Mouse (Mus musculus): ENCODE data around the gene Cyb5r3. TPM values are rescaled to one million over a fixed set of nuclear protein-coding genes. Genes with fewer than 3 reads are reported as not detected.

Cyb5r3 gene
- polyA plus RNA-seq, 1 experiment from 2014 or later: 175 TPM

GRCm38 (mm10) chr15:83158587-83159160 lies 13.7 kb downstream of the Cyb5r3 start:
- Histone ChIP-seq H3K4me1 (ENCODE audit: control insufficient read depth, insufficient read depth, low read length) (no peaks in the 10 kb centered on the region), H3K27ac (ENCODE audit: low read depth, low read length) (no peak overlapping the region), H3K9ac (ENCODE audit: low read depth, low read length) (no peak overlapping the region), H3K4me3 (ENCODE audit: low read length) (no peak overlapping the region), H3K4me2 (replicated peaks; ENCODE audit: low read depth, low read length) (no peak overlapping the region), H3K36me3 (ENCODE audit: control insufficient read depth, insufficient read depth, low read length) (peaks cover 52% of the 10 kb centered on the region), H3K27me3 (ENCODE audit: control insufficient read depth, insufficient read depth, low read length) (no peaks in the 10 kb centered on the region), H3K9me3 (ENCODE audit: control insufficient read depth, low read length) (no peaks in the 10 kb centered on the region)
- no peak for ATAC-seq (ENCODE audit: low FRiP score, low TSS enrichment)
- WGBS: 96% methylated on average over 7 of the region's 7 CpGs

- Histone ChIP-seq H3K4me1 (ENCODE audit: control insufficient read depth, insufficient read depth, low read length) (no peaks in the 10 kb centered on the region), H3K27me3 (ENCODE audit: control insufficient read depth, insufficient read depth, low read length) (no peaks in the 10 kb centered on the region), H3K27ac (ENCODE audit: low read depth, low read length) (no peak overlapping the region), H3K4me3 (ENCODE audit: low read length) (no peak overlapping the region), H3K4me2 (replicated peaks; ENCODE audit: low read depth, low read length) (no peak overlapping the region), H3K9ac (ENCODE audit: low read depth, low read length) (no peak overlapping the region), H3K9me3 (ENCODE audit: control insufficient read depth, low read length) (no peaks in the 10 kb centered on the region), H3K36me3 (ENCODE audit: control insufficient read depth, insufficient read depth, low read length) (peaks cover 51% of the 10 kb centered on the region)
- no peak for ATAC-seq (ENCODE audit: low FRiP score, low TSS enrichment)
- 97% methylated on average over 6 of the region's 6 CpGs for WGBS
Measured at GRCm38 (mm10) chr15:83157667-83158064, 14.7 kb downstream of the Cyb5r3 start.

GRCm38 (mm10) chr15:83156929-83157666 lies 15.3 kb downstream of the Cyb5r3 start:
- no peak overlapping the region for H3K4me3 ChIP-seq (ENCODE audit: low read length)
- H3K27me3 ChIP-seq (ENCODE audit: control insufficient read depth, insufficient read depth, low read length): no peaks in the 10 kb centered on the region
- no peaks in the 10 kb centered on the region for H3K4me1 ChIP-seq (ENCODE audit: control insufficient read depth, insufficient read depth, low read length)
- H3K4me2 ChIP-seq (replicated peaks; ENCODE audit: low read depth, low read length): no peak overlapping the region
- WGBS: 75% methylated on average over 11 of the region's 11 CpGs
- no peak overlapping the region for H3K27ac ChIP-seq (ENCODE audit: low read depth, low read length)
- no peak overlapping the region for H3K9ac ChIP-seq (ENCODE audit: low read depth, low read length)
- no peak for ATAC-seq (ENCODE audit: low FRiP score, low TSS enrichment)
- peaks cover 45% of the 10 kb centered on the region for H3K36me3 ChIP-seq (ENCODE audit: control insufficient read depth, insufficient read depth, low read length)
- H3K9me3 ChIP-seq (ENCODE audit: control insufficient read depth, low read length): no peaks in the 10 kb centered on the region

GRCm38 (mm10) chr15:83155672-83156419 lies 16.5 kb downstream of the Cyb5r3 start:
- Histone ChIP-seq H3K36me3 (ENCODE audit: control insufficient read depth, insufficient read depth, low read length) (peaks cover 37% of the 10 kb centered on the region), H3K4me3 (ENCODE audit: low read length) (no peak overlapping the region), H3K4me2 (replicated peaks; ENCODE audit: low read depth, low read length) (no peak overlapping the region), H3K27ac (ENCODE audit: low read depth, low read length) (no peak overlapping the region), H3K4me1 (ENCODE audit: control insufficient read depth, insufficient read depth, low read length) (no peaks in the 10 kb centered on the region), H3K27me3 (ENCODE audit: control insufficient read depth, insufficient read depth, low read length) (no peaks in the 10 kb centered on the region), H3K9me3 (ENCODE audit: control insufficient read depth, low read length) (no peaks in the 10 kb centered on the region), H3K9ac (ENCODE audit: low read depth, low read length) (0 out of 2 replicates have a peak overlapping the region, but pooled peaks have one; percentile 4)
- 75% methylated on average over 6 of the region's 6 CpGs for WGBS
- no peak for ATAC-seq (ENCODE audit: low FRiP score, low TSS enrichment)

GRCm38 (mm10) chr15:83154309-83154708 lies 18.1 kb downstream of the Cyb5r3 start:
- no peak for ATAC-seq (ENCODE audit: low FRiP score, low TSS enrichment)
- WGBS: 97% methylated on average over 7 of the region's 7 CpGs
- H3K9ac ChIP-seq (ENCODE audit: low read depth, low read length): no peak overlapping the region

GRCm38 (mm10) chr15:83150694-83151093 lies 21.7 kb downstream of the Cyb5r3 start:
- Histone ChIP-seq H3K27ac (ENCODE audit: low read depth, low read length) (no peak overlapping the region), H3K9ac (ENCODE audit: low read depth, low read length) (no peak overlapping the region), H3K36me3 (ENCODE audit: control insufficient read depth, insufficient read depth, low read length) (peaks cover 25% of the 10 kb centered on the region), H3K4me2 (replicated peaks; ENCODE audit: low read depth, low read length) (no peak overlapping the region), H3K4me3 (ENCODE audit: low read length) (no peak overlapping the region), H3K27me3 (ENCODE audit: control insufficient read depth, insufficient read depth, low read length) (no peaks in the 10 kb centered on the region), H3K4me1 (ENCODE audit: control insufficient read depth, insufficient read depth, low read length) (peaks cover 5% of the 10 kb centered on the region; the same call in 1 of the 2 replicates), H3K9me3 (ENCODE audit: control insufficient read depth, low read length) (no peaks in the 10 kb centered on the region)
- 89% methylated on average over 4 of the region's 4 CpGs for WGBS
- ATAC-seq (ENCODE audit: low FRiP score, low TSS enrichment): no peak

More at GRCm38 (mm10) chr15:83154309-83154708, 18.1 kb downstream of the Cyb5r3 start:
- no peaks in the 10 kb centered on the region for H3K27me3 ChIP-seq (ENCODE audit: control insufficient read depth, insufficient read depth, low read length)
- H3K4me1 ChIP-seq (ENCODE audit: control insufficient read depth, insufficient read depth, low read length): no peaks in the 10 kb centered on the region
- no peak overlapping the region for H3K4me3 ChIP-seq (ENCODE audit: low read length)
- no peak overlapping the region for H3K4me2 ChIP-seq (replicated peaks; ENCODE audit: low read depth, low read length)
- peaks cover 24% of the 10 kb centered on the region for H3K36me3 ChIP-seq (ENCODE audit: control insufficient read depth, insufficient read depth, low read length)
- no peak overlapping the region for H3K27ac ChIP-seq (ENCODE audit: low read depth, low read length)
- H3K9me3 ChIP-seq (ENCODE audit: control insufficient read depth, low read length): no peaks in the 10 kb centered on the region

- no peaks in the 10 kb centered on the region for H3K9me3 ChIP-seq (ENCODE audit: control insufficient read depth, low read length)
- H3K36me3 ChIP-seq (ENCODE audit: control insufficient read depth, insufficient read depth, low read length): peaks cover 27% of the 10 kb centered on the region
- H3K4me3 ChIP-seq (ENCODE audit: low read length): peak overlapping the region; percentile 17; the same call in 1 of the 2 replicates
- H3K4me1 ChIP-seq (ENCODE audit: control insufficient read depth, insufficient read depth, low read length): peaks cover 5% of the 10 kb centered on the region; the same call in 1 of the 2 replicates
- peak overlapping the region; percentile 31 for H3K4me2 ChIP-seq (replicated peaks; ENCODE audit: low read depth, low read length)
- H3K9ac ChIP-seq (ENCODE audit: low read depth, low read length): 0 out of 2 replicates have a peak overlapping the region, but pooled peaks have one; percentile 94
- H3K27me3 ChIP-seq (ENCODE audit: control insufficient read depth, insufficient read depth, low read length): no peaks in the 10 kb centered on the region
- H3K27ac ChIP-seq (ENCODE audit: low read depth, low read length): peak overlapping the region; percentile 97
- no peak for ATAC-seq (ENCODE audit: low FRiP score, low TSS enrichment)
- 25% methylated on average over 3 of the region's 3 CpGs for WGBS
Measured at GRCm38 (mm10) chr15:83150073-83150442, 22.3 kb downstream of the Cyb5r3 start.

GRCm38 (mm10) chr15:83149196-83150072 lies 23.0 kb downstream of the Cyb5r3 start, which contains the start of gene Poldip3:
Gene Poldip3 (minus strand): TSS chr15:83149384.
- H3K27me3 ChIP-seq (ENCODE audit: control insufficient read depth, insufficient read depth, low read length): no peaks in the 10 kb centered on the region
- peak; percentile 95 for ATAC-seq (ENCODE audit: low FRiP score, low TSS enrichment)
- H3K4me1 ChIP-seq (ENCODE audit: control insufficient read depth, insufficient read depth, low read length): peaks cover 5% of the 10 kb centered on the region; the same call in 1 of the 2 replicates
- H3K27ac ChIP-seq (ENCODE audit: low read depth, low read length): peak within 1 kb of the TSS; percentile 97
- peak within 1 kb of the TSS; percentile 72 for H3K4me2 ChIP-seq (replicated peaks; ENCODE audit: low read depth, low read length)
- no peaks in the 10 kb centered on the region for H3K9me3 ChIP-seq (ENCODE audit: control insufficient read depth, low read length)
- peak within 1 kb of the TSS; percentile 94 for H3K9ac ChIP-seq (ENCODE audit: low read depth, low read length)
- peak within 1 kb of the TSS; percentile 67 for H3K4me3 ChIP-seq (ENCODE audit: low read length)
- under 1% methylated on average over 56 of the region's 56 CpGs for WGBS
- H3K36me3 ChIP-seq (ENCODE audit: control insufficient read depth, insufficient read depth, low read length): peaks cover 31% of the 10 kb centered on the region
